Mouse (Mus musculus) kidney, adult 8-10 months (tissue): ENCODE measurements at regions not wholly inside any gene's neighbourhood (a gene's known extent, or its start where the extent isn't known, plus 50 kb on each side); places are given as distances from the start of the nearest gene placed in this dataset.

Experiments
- DNase-seq, 2 experiments: peaks; one replicate each; pipeline ENCODE4 v3.0.0; 2022

GRCm38 (mm10) chr6:112152535-112153364 is 120.8 kb upstream of the Lmcd1 start:
- no peak for DNase-seq

DNA sequence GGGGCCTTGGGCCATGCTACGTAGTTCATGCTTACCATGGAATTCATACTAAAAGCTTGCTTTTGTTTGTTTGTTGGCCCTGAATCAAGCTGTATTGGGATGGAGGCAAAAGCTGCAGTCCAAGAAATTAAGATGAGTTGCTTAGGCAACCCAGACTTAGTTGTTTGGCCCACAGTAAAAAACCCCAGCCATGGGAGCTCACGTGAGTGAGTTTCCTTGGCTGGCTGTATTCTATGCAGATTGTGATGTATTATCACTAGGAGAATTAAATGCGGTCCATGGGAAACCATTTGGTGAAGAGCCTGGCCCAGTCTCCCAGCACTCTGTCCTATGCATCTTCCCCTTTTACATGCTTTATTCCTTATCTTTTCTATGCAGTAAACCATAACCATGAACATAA is 106.1 kb upstream of the Lmcd1 start:
- no peak for DNase-seq

GRCm38 (mm10) chr6:112176344-112176743 is 97.2 kb upstream of the Lmcd1 start:
- no peak for DNase-seq

GRCm38 (mm10) chr6:112187636-112188035 is 85.9 kb upstream of the Lmcd1 start:
- DNase-seq = no peak

- peak; percentile 23 to 71 for DNase-seq
These were observed 82.5 kb upstream of the Lmcd1 start for GRCm38 (mm10) chr6:112191032-112191431.

DNA sequence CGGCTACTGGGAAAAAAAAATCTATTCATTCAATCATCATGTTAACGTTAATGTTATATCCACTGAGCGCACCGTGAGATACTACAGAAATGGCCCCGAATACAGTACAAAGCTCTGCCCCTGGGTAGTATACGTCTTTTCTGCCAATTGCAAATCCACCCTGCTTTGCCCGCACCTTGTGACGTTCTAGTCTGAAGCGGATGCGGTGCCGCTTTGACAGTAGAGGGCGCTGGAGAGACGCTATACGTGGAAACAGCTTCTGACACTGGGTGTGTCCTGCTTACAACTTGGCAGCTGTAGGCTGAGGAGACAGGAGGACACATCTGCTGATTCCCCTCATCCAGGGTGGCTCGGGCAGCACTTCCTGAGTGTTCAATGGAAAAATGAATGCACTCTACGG is 76.1 kb upstream of the Lmcd1 start:
- DNase-seq = peak; percentile 55 to 79

- no peak for DNase-seq
These were observed 74.3 kb upstream of the Lmcd1 start for GRCm38 (mm10) chr6:112199241-112199640.

GRCm38 (mm10) chr6:112202120-112202519 is 71.4 kb upstream of the Lmcd1 start:
- DNase-seq = no peak

GRCm38 (mm10) chr6:112203321-112203720 is 70.2 kb upstream of the Lmcd1 start:
- DNase-seq = no peak

DNA sequence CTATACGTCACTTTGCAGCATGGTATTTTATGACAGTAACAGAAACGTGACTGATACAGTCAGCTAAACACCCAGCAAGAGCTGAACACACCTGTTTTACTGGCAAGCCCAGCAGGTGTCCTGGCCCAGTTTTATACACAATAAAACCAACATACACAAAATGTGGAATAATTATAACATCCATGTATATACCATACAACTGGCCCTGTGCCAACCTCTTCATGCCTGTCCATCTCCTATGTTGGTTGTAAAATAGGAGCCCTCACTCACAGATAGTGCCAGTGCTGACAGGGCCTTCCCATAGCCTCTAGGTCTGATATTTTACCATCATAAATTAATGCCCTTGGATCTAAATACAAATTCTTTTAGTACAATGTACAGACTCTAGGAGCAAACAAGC is 68.6 kb upstream of the Lmcd1 start:
- DNase-seq = no peak

GRCm38 (mm10) chr6:112205420-112205995 is 68.0 kb upstream of the Lmcd1 start:
- no peak for DNase-seq

GRCm38 (mm10) chr6:112207229-112207628 is 66.3 kb upstream of the Lmcd1 start:
- peak; percentile 27 to 29 for DNase-seq

DNA sequence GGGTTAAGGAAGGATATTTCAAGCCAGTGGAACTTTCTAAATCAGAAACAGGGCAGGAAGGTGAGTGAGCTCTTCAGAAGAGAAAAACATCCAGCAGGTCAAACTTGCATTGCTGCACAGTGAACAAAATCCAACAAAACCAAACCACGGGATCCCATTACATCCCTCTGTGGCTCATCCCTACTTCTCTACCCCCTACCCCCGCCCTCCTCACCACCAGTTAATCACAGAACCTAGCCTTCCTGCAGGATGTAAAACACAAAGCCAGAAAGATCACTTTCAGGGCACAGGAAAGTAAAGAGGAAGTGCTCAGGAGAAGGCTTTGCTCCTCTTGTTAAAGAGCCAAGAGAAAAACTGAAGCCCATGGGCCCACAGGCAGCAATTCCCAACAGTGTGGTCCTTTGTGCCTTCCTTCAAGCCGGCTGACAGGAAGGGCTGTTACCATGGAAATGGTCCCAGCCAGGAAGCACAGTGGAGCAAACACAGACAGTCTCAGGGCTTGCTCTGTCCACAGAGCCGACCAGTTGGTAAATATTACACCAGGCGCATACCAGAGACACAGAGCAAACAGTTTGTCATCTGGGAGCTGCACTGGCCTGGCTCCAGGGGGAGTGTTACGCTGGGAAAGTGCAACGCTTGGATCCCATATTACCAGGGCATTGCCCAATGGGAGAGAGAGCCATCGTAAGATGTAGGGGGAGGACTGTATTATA is 63.2 kb upstream of the Lmcd1 start:
- peak; percentile 67 to 83 for DNase-seq

- DNase-seq = no peak
These were observed 56.7 kb upstream of the Lmcd1 start for GRCm38 (mm10) chr6:112216868-112217267.

- DNase-seq = no peak
These were observed 55.3 kb upstream of the Lmcd1 start for GRCm38 (mm10) chr6:112218248-112218647.

- DNase-seq = no peak
These were observed 53.9 kb upstream of the Lmcd1 start for GRCm38 (mm10) chr6:112219641-112220040.

- no peak for DNase-seq
These were observed 53.4 kb upstream of the Lmcd1 start for GRCm38 (mm10) chr6:112220149-112220548.

DNA sequence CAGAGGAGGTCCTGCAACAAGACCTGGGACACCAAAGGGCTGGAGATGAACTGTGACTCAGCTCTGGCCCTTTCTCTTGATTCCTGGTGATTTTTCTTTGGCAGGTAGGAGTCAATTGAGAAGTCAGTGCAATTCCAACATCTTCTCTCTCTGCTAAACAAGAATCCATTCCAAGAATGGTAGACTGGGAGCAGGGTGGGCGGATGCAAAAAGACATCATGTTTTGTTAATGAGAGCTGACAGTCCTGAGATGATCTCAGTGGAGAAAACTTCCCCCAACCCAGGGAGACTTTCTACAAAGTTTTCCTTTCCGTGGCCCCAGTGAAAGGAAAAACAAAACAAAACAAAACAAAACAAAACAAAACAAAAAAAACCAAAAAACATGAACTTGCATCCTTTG is 52.2 kb upstream of the Lmcd1 start:
- no peak for DNase-seq

DNA sequence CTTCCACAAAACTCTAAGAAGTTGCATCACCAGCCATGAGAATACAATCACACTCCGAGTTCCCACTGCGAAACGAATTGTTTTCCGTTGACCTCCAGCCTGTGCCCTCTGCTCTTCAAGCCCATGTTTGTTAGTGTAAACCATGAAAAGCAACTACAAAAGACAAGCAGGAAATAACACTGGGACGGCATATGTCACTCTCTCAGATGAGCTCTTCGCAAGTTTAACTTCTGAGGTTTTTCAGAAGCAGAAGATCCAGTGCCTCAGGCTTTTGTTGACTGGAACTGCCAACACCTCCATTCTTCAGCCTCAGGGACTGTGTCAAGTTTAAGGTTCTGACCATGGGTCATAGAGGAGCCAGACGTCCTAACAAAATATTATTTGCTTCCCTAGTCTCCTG is 50.2 kb upstream of the Lmcd1 start:
- no peak for DNase-seq
